21 mouse cellular contexts compared by ENCODE assay signal in the genomic region with DNA sequence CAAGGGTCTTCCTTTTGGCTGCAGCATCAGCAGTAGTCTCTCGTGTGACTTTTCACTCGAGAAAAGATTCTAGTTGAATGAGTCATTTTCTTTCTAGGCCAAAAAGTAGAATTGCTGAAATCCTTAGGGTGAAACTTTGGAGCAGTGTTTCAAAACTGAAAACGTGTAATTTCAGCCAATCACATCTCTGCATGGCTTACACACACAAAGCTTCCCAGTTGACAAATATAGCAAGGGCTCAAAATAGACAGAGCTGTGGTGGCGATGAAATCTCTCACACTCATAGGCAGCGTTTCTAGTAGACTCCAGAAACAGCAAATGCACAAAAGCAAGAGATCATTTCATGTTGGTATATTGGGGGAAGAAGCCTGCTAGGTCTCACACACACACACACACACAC.
DNase-seq lines count a peak whose midpoint lies in the region; TF ChIP-seq lines count a peak whose summit lies in the region.
"Had no signal": no experiment of that assay in that cellular context is flagged by ENCODE, and none has a peak within 500 bp of the region (broad histone marks: within the 10 kb centered on the region; RNA-seq: fewer than 3 reads in every experiment).

No protein-coding gene starts in this region.

- H3K4me3 ChIP-seq in heart, embryonic 10.5 days: no peak overlapping the region
- no peak overlapping the region for H3K4me3 ChIP-seq in gastrocnemius, adult 2 months
- H3K4me3 ChIP-seq: heart, embryonic 12.5 days; hindbrain, embryonic 13.5 days; layer of hippocampus, adult 2 months; limb, embryonic 15.5 days; midbrain, embryonic 12.5 days; stomach, embryonic 15.5 days had no signal

- H3K9me3 ChIP-seq in heart, embryonic 10.5 days: no peaks in the 10 kb centered on the region
- H3K9me3 ChIP-seq: hindbrain, embryonic 13.5 days; limb, embryonic 15.5 days; midbrain, embryonic 12.5 days; stomach, embryonic 15.5 days had no signal

- TF ChIP-seq CTCF in gastrocnemius, adult 2 months (IDR thresholded peaks at IDR 0.05): no peak

- peak overlapping the region; percentile 52 for H3K27ac ChIP-seq in heart, embryonic 10.5 days
- H3K27ac ChIP-seq in gastrocnemius, adult 2 months: no peak overlapping the region
- H3K27ac ChIP-seq: hindbrain, embryonic 13.5 days; layer of hippocampus, adult 2 months; limb, embryonic 15.5 days; midbrain, embryonic 12.5 days; stomach, embryonic 15.5 days had no signal

- H3K27me3 ChIP-seq in heart, embryonic 10.5 days (ENCODE audit: insufficient read depth, poor library complexity, severe bottlenecking): no peaks in the 10 kb centered on the region
- H3K27me3 ChIP-seq: heart, embryonic 12.5 days; hindbrain, embryonic 13.5 days; limb, embryonic 15.5 days; midbrain, embryonic 12.5 days; stomach, embryonic 15.5 days had no signal

- WGBS in heart, embryonic 10.5 days: 55% methylated on average over 5 of the region's 5 CpGs

- no peaks in the 10 kb centered on the region; the same call in 1 of the 2 replicates for H3K4me1 ChIP-seq in heart, embryonic 10.5 days
- H3K4me1 ChIP-seq: heart, embryonic 12.5 days; hindbrain, embryonic 13.5 days; limb, embryonic 15.5 days; midbrain, embryonic 12.5 days; stomach, embryonic 15.5 days had no signal

- no peaks in the 10 kb centered on the region for H3K36me3 ChIP-seq in heart, embryonic 10.5 days
- H3K36me3 ChIP-seq: heart, embryonic 12.5 days; hindbrain, embryonic 13.5 days; limb, embryonic 15.5 days; midbrain, embryonic 12.5 days; stomach, embryonic 15.5 days had no signal

- DNase-seq in heart, embryonic 10.5 days (ENCODE audit: low spot score): no peak
- DNase-seq in heart, postnatal 36 days: no peak
- peak; percentile 21 for DNase-seq in left cerebral cortex, adult 11 months (ENCODE audit: low spot score)
- no peak for DNase-seq in left cerebral cortex, adult 8-10 months (ENCODE audit: low spot score in 2 of 2)
- peak; percentile 44 for DNase-seq in 3T3-L1 (ENCODE audit: low read depth, low spot score)
- peak; percentile 76 for DNase-seq in brain, adult 2 months (ENCODE audit: low read depth, low spot score)
- no peak for DNase-seq in gastrocnemius, adult 2 months
- DNase-seq in urinary bladder, postnatal 10 days (ENCODE audit: low spot score): no peak
- DNase-seq: adrenal gland, adult 2 months; cerebellum, adult 8-10 months; gastrocnemius, postnatal 14 days; kidney, adult 2 months; kidney, postnatal 14 days; retina, postnatal 1 day; thymus, adult 2 months had no signal

- intact Hi-C loops in heart, postnatal 36 days (cut with DNase I): no loop called here
- intact Hi-C loops in gastrocnemius, adult 2 months (cut with DNase I): no loop called here

Comparison
In these comparisons a context has a peak if more than half of its experiments do, and no peak if none do; other contexts are left out.
1. DNase-seq: peak in left cerebral cortex, adult 11 months (single experiment), 3T3-L1 (single experiment) and brain, adult 2 months (single experiment); none in heart, embryonic 10.5 days (single experiment), heart, postnatal 36 days (0 of 2), left cerebral cortex, adult 8-10 months (0 of 2), gastrocnemius, adult 2 months (single experiment) and urinary bladder, postnatal 10 days (single experiment).